Mouse (Mus musculus): ENCODE results near the gene Klhl21. TPM values are rescaled to one million over a fixed set of nuclear protein-coding genes. Genes with fewer than 3 reads are reported as not detected.
A peak's percentile ranks its signal among the peaks of the same experiment; 100 is the strongest.
"Not testable (repeated sequence)": the region's sequence is repeated elsewhere in the genome, so short reads cannot be mapped to it uniquely, and the experiment has no call there.

The Klhl21 gene
- polyA plus RNA-seq, 1 experiment from 2014 or later, result 12.1 TPM

GRCm38 (mm10) chr4:152029087-152029486 is 20.5 kb downstream of the Klhl21 start:
- no peak for ATAC-seq (ENCODE audit: low FRiP score, low TSS enrichment)
- Histone ChIP-seq H3K36me3 (ENCODE audit: insufficient read depth, low read length) (peaks cover 8% of the 10 kb centered on the region; the same call in 1 of the 2 replicates), H3K4me3 (ENCODE audit: low read length) (no peak overlapping the region), H3K9ac (replicated peaks; ENCODE audit: low read length) (no peak overlapping the region), H3K4me2 (replicated peaks; ENCODE audit: low read depth, low read length) (no peak overlapping the region), H3K4me1 (ENCODE audit: insufficient read depth, low read length) (peaks cover 34% of the 10 kb centered on the region), H3K9me3 (ENCODE audit: low read length) (no peaks in the 10 kb centered on the region), H3K27ac (ENCODE audit: low read length) (no peak overlapping the region), H3K27me3 (ENCODE audit: insufficient read depth, low read length) (no peaks in the 10 kb centered on the region)
- WGBS, result 57% methylated on average over 5 of the region's 5 CpGs

- Histone ChIP-seq H3K4me2 (replicated peaks; ENCODE audit: low read depth, low read length) (no peak overlapping the region), H3K9ac (replicated peaks; ENCODE audit: low read length) (no peak overlapping the region), H3K27me3 (ENCODE audit: insufficient read depth, low read length) (no peaks in the 10 kb centered on the region), H3K4me1 (ENCODE audit: insufficient read depth, low read length) (peaks cover 29% of the 10 kb centered on the region), H3K36me3 (ENCODE audit: insufficient read depth, low read length) (0 out of 2 replicates have a peak, but pooled peaks cover 2% of the 10 kb centered on the region), H3K27ac (ENCODE audit: low read length) (no peak overlapping the region), H3K9me3 (ENCODE audit: low read length) (no peaks in the 10 kb centered on the region), H3K4me3 (ENCODE audit: low read length) (no peak overlapping the region)
- no peak for ATAC-seq (ENCODE audit: low FRiP score, low TSS enrichment)
- WGBS, result 75% methylated on average over 4 of the region's 4 CpGs
Observed at GRCm38 (mm10) chr4:152029997-152030396, 21.4 kb downstream of the Klhl21 start.

GRCm38 (mm10) chr4:152032922-152033321 is 24.3 kb downstream of the Klhl21 start:
- no peak for ATAC-seq (ENCODE audit: low FRiP score, low TSS enrichment)
- H3K4me2 ChIP-seq (replicated peaks; ENCODE audit: low read depth, low read length), result no peak overlapping the region
- H3K36me3 ChIP-seq (ENCODE audit: insufficient read depth, low read length), result no peaks in the 10 kb centered on the region
- no peak overlapping the region for H3K9ac ChIP-seq (replicated peaks; ENCODE audit: low read length)
- WGBS, result 94% methylated on average over 13 of the region's 13 CpGs
- H3K9me3 ChIP-seq (ENCODE audit: low read length), result no peaks in the 10 kb centered on the region
- H3K4me1 ChIP-seq (ENCODE audit: insufficient read depth, low read length), result peaks cover 9% of the 10 kb centered on the region
- H3K27me3 ChIP-seq (ENCODE audit: insufficient read depth, low read length), result no peaks in the 10 kb centered on the region
- no peak overlapping the region for H3K27ac ChIP-seq (ENCODE audit: low read length)
- no peak overlapping the region for H3K4me3 ChIP-seq (ENCODE audit: low read length)

- H3K27me3 ChIP-seq (ENCODE audit: insufficient read depth, low read length); ATAC-seq (ENCODE audit: low FRiP score, low TSS enrichment); H3K36me3 ChIP-seq (ENCODE audit: insufficient read depth, low read length); H3K4me2 ChIP-seq (replicated peaks; ENCODE audit: low read depth, low read length); H3K9me3 ChIP-seq (ENCODE audit: low read length); H3K4me3 ChIP-seq (ENCODE audit: low read length); H3K27ac ChIP-seq (ENCODE audit: low read length); H3K9ac ChIP-seq (replicated peaks; ENCODE audit: low read length): not testable (repeated sequence)
- peaks cover 17% of the 10 kb centered on the region for H3K4me1 ChIP-seq (ENCODE audit: insufficient read depth, low read length)
- 95% methylated on average over 6 of the region's 6 CpGs for WGBS
Observed at GRCm38 (mm10) chr4:152036464-152036863, 27.9 kb downstream of the Klhl21 start.

GRCm38 (mm10) chr4:152038225-152038984 is 29.8 kb downstream of the Klhl21 start, which contains the start of gene Tas1r1:
Gene Tas1r1 (minus strand): TSS chr4:152038568.
- Histone ChIP-seq H3K4me3 (ENCODE audit: low read length) (peak within 1 kb of the TSS; percentile 100), H3K36me3 (ENCODE audit: insufficient read depth, low read length) (peaks cover 21% of the 10 kb centered on the region), H3K27me3 (ENCODE audit: insufficient read depth, low read length) (no peaks in the 10 kb centered on the region), H3K9me3 (ENCODE audit: low read length) (no peaks in the 10 kb centered on the region), H3K9ac (replicated peaks; ENCODE audit: low read length) (peak within 1 kb of the TSS; percentile 92), H3K4me2 (replicated peaks; ENCODE audit: low read depth, low read length) (peak within 1 kb of the TSS; percentile 73), H3K4me1 (ENCODE audit: insufficient read depth, low read length) (peaks cover 23% of the 10 kb centered on the region), H3K27ac (ENCODE audit: low read length) (no peak within 1 kb of the TSS)
- ATAC-seq (ENCODE audit: low FRiP score, low TSS enrichment), result no peak
- 45% methylated on average over 10 of the region's 10 CpGs for WGBS

- H3K27ac ChIP-seq (ENCODE audit: low read length), result no peak within 1 kb of the TSS
- peak; percentile 79 for ATAC-seq (ENCODE audit: low FRiP score, low TSS enrichment)
Observed at GRCm38 (mm10) chr4:152038985-152039830, 30.6 kb downstream of the Klhl21 start, which contains the start of gene Nol9. Gene Nol9 (plus strand): TSS chr4:152039321.

GRCm38 (mm10) chr4:152039831-152040310 is 31.3 kb downstream of the Klhl21 start:
- 3% methylated on average over 25 of the region's 25 CpGs for WGBS
- no peaks in the 10 kb centered on the region for H3K27me3 ChIP-seq (ENCODE audit: insufficient read depth, low read length)
- H3K4me3 ChIP-seq (ENCODE audit: low read length), result peak overlapping the region; percentile 100
- no peaks in the 10 kb centered on the region for H3K9me3 ChIP-seq (ENCODE audit: low read length)
- H3K9ac ChIP-seq (replicated peaks; ENCODE audit: low read length), result peak overlapping the region; percentile 92
- H3K36me3 ChIP-seq (ENCODE audit: insufficient read depth, low read length), result peaks cover 35% of the 10 kb centered on the region
- ATAC-seq (ENCODE audit: low FRiP score, low TSS enrichment), result no peak
- no peak overlapping the region for H3K27ac ChIP-seq (ENCODE audit: low read length)
- H3K4me1 ChIP-seq (ENCODE audit: insufficient read depth, low read length), result peaks cover 23% of the 10 kb centered on the region
- H3K4me2 ChIP-seq (replicated peaks; ENCODE audit: low read depth, low read length), result peak overlapping the region; percentile 73

More at GRCm38 (mm10) chr4:152038985-152039830, 30.6 kb downstream of the Klhl21 start, which contains the start of gene Nol9:
- Histone ChIP-seq H3K4me2 (replicated peaks; ENCODE audit: low read depth, low read length) (peak within 1 kb of the TSS; percentile 73), H3K27me3 (ENCODE audit: insufficient read depth, low read length) (no peaks in the 10 kb centered on the region), H3K4me1 (ENCODE audit: insufficient read depth, low read length) (peaks cover 23% of the 10 kb centered on the region), H3K4me3 (ENCODE audit: low read length) (peak within 1 kb of the TSS; percentile 100), H3K9me3 (ENCODE audit: low read length) (no peaks in the 10 kb centered on the region), H3K9ac (replicated peaks; ENCODE audit: low read length) (peak within 1 kb of the TSS; percentile 92), H3K36me3 (ENCODE audit: insufficient read depth, low read length) (peaks cover 29% of the 10 kb centered on the region)
- WGBS, result under 1% methylated on average over 73 of the region's 86 CpGs

- Histone ChIP-seq H3K4me1 (ENCODE audit: insufficient read depth, low read length) (peaks cover 23% of the 10 kb centered on the region), H3K9me3 (ENCODE audit: low read length) (no peaks in the 10 kb centered on the region), H3K27me3 (ENCODE audit: insufficient read depth, low read length) (no peaks in the 10 kb centered on the region), H3K36me3 (ENCODE audit: insufficient read depth, low read length) (peaks cover 51% of the 10 kb centered on the region), H3K27ac (ENCODE audit: low read length) (peak overlapping the region; percentile 44; the same call in 1 of the 2 replicates), H3K9ac (replicated peaks; ENCODE audit: low read length) (no peak overlapping the region), H3K4me2 (replicated peaks; ENCODE audit: low read depth, low read length) (no peak overlapping the region), H3K4me3 (ENCODE audit: low read length) (no peak overlapping the region)
- ATAC-seq (ENCODE audit: low FRiP score, low TSS enrichment), result no peak
- WGBS, result 59% methylated on average over 22 of the region's 22 CpGs
Observed at GRCm38 (mm10) chr4:152041924-152042641, 33.5 kb downstream of the Klhl21 start.

GRCm38 (mm10) chr4:152043171-152043570 is 34.6 kb downstream of the Klhl21 start:
- Histone ChIP-seq H3K9me3 (ENCODE audit: low read length) (no peaks in the 10 kb centered on the region), H3K4me1 (ENCODE audit: insufficient read depth, low read length) (peaks cover 23% of the 10 kb centered on the region), H3K27ac (ENCODE audit: low read length) (no peak overlapping the region), H3K27me3 (ENCODE audit: insufficient read depth, low read length) (no peaks in the 10 kb centered on the region), H3K36me3 (ENCODE audit: insufficient read depth, low read length) (peaks cover 61% of the 10 kb centered on the region), H3K9ac (replicated peaks; ENCODE audit: low read length) (no peak overlapping the region), H3K4me2 (replicated peaks; ENCODE audit: low read depth, low read length) (no peak overlapping the region), H3K4me3 (ENCODE audit: low read length) (no peak overlapping the region)
- no peak for ATAC-seq (ENCODE audit: low FRiP score, low TSS enrichment)
- WGBS, result 91% methylated on average over 3 of the region's 3 CpGs
